Mouse (Mus musculus) thymus, adult 2 months (tissue): ENCODE results near the gene Ndufv2.
"Not testable (repeated sequence)": the region's sequence is repeated elsewhere in the genome, so short reads cannot be mapped to it uniquely, and the experiment has no call there.

Experiments used
- CTCF ChIP-seq: fragments of 200-500 bp; IDR thresholded peaks from 2 replicates; pipeline ENCODE4 v1.5.1; 2012; ENCODE audit warnings: mild to moderate bottlenecking, control low read depth, low read length, moderate library complexity, borderline replicate concordance; ENCODE audit not compliant: control insufficient read depth, poor library complexity, insufficient read depth; ENCODE audit errors: extremely low read depth
- POLR2A ChIP-seq: fragments of 200-500 bp; IDR thresholded peaks from 2 replicates; pipeline ENCODE4 v1.6.1; 2012; ENCODE audit warnings: mild to moderate bottlenecking, low read length, control low read depth, moderate library complexity; ENCODE audit not compliant: control insufficient read depth, poor library complexity, insufficient read depth; ENCODE audit errors: extremely low read depth

DNA sequence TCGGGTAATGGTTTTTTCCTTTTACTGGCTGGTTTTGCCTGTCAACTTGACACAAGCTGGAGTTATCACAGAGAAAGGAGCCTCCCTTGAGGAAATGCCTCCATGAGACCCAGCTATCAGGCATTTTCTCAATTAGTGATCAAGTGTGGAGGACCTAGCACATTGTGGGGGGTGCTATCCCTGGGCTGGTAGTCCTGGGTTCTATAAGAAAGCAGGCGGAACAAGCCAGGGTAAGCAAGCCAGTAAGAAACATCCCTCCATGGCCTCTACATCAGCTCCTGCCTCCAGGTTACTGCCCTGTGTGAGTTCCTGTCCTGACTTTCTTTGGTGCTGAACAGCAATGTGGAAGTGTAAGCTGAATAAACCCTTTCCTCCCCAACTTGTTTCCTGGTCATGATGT, 32.3 kb downstream of the Ndufv2 start:
- not testable (repeated sequence) for TF ChIP-seq CTCF, POLR2A
